Mouse (Mus musculus) C2C12 (cell line): Measurements from ENCODE around the gene Fabp6. TPM values are rescaled to one million over a fixed set of nuclear protein-coding genes. Genes with fewer than 3 reads are reported as not detected.

Experiments
- H3K27me3 ChIP-seq: one replicate; pipeline ENCODE4 v1.6.1; 2011; ENCODE audit not compliant: control insufficient read depth, insufficient read depth, insufficient read length
- H3K36me3 ChIP-seq: one replicate; pipeline ENCODE4 v1.6.1; 2011; ENCODE audit not compliant: control insufficient read depth, insufficient read depth
- H3K4me3 ChIP-seq: one replicate; pipeline ENCODE4 v1.5.1; 2011; ENCODE audit warnings: mild to moderate bottlenecking, control low read depth; ENCODE audit not compliant: poor library complexity, insufficient read depth, severe bottlenecking
- H3K79me2 ChIP-seq: one replicate; pipeline ENCODE4 v1.6.1; 2011; ENCODE audit not compliant: control insufficient read depth, insufficient read depth
- H3K79me3 ChIP-seq: one replicate; pipeline ENCODE4 v1.6.1; 2011; ENCODE audit warnings: low read depth, control low read depth
- H3ac ChIP-seq: one replicate; pipeline ENCODE3; 2011; ENCODE audit warnings: low read depth; ENCODE audit not compliant: control insufficient read depth, insufficient read length
- CEBPB ChIP-seq: IDR thresholded peaks from one replicate; pipeline ENCODE4 v1.6.1; 2011; ENCODE audit warnings: low read depth, mild to moderate bottlenecking, control low read depth, moderate library complexity
- CTCF ChIP-seq: IDR thresholded peaks from one replicate; pipeline ENCODE4 v1.5.1; 2011; ENCODE audit not compliant: control insufficient read depth, insufficient read depth, insufficient read length
- FOSL1 ChIP-seq: IDR thresholded peaks from one replicate; pipeline ENCODE4 v1.8.0; 2011; ENCODE audit warnings: mild to moderate bottlenecking, low read length; ENCODE audit not compliant: poor library complexity, insufficient read depth, severe bottlenecking
- MAX ChIP-seq: IDR thresholded peaks from one replicate; pipeline ENCODE4 v1.6.1; 2011; ENCODE audit warnings: mild to moderate bottlenecking, control low read depth
- MYOD1 ChIP-seq: IDR thresholded peaks from one replicate; pipeline ENCODE4 v1.6.1; 2011; ENCODE audit warnings: low read depth; ENCODE audit not compliant: control insufficient read depth, insufficient read length
- MYOG ChIP-seq: IDR thresholded peaks from one replicate; pipeline ENCODE4 v1.6.1; 2011; ENCODE audit not compliant: control insufficient read depth, insufficient read length; ENCODE audit errors: extremely low read depth
- USF1 ChIP-seq: IDR thresholded peaks from one replicate; pipeline ENCODE4 v1.6.1; 2011; ENCODE audit warnings: low read depth, mild to moderate bottlenecking, control low read depth, moderate library complexity
- polyA plus RNA-seq: library from polyadenylated mRNA; unstranded; fragments of >200 nt; fragmentation: generic; extraction: Trizol; gene quantifications from one replicate; pipeline ENCODE4 v1.2.1, GENCODE M21; 2012; ENCODE audit warnings: missing spikeins

The Fabp6 gene
- polyA plus RNA-seq, 1 experiment: not detected

GRCm38 (mm10) chr11:43610006-43610661, 8.8 kb upstream of the Fabp6 start:
- Histone ChIP-seq H3ac (no peak overlapping the region), H3K79me3 (no peaks in the 10 kb centered on the region), H3K36me3 (no peaks in the 10 kb centered on the region), H3K4me3 (no peak overlapping the region), H3K79me2 (no peaks in the 10 kb centered on the region), H3K27me3 (no peaks in the 10 kb centered on the region)
- no peak for TF ChIP-seq MAX
- TF ChIP-seq FOSL1: no peak
- TF ChIP-seq MYOD1: no peak
- TF ChIP-seq MYOG: no peak
- no peak for TF ChIP-seq USF1
- no peak for TF ChIP-seq CTCF
- TF ChIP-seq CEBPB: no peak

GRCm38 (mm10) chr11:43608440-43608839, 7.1 kb upstream of the Fabp6 start:
- no peaks in the 10 kb centered on the region for H3K36me3 ChIP-seq
- no peaks in the 10 kb centered on the region for H3K27me3 ChIP-seq
- H3K79me2 ChIP-seq: no peaks in the 10 kb centered on the region
- H3K79me3 ChIP-seq: no peaks in the 10 kb centered on the region
- TF ChIP-seq MAX (no peak), MYOG (no peak), USF1 (no peak), CTCF (no peak), FOSL1 (no peak), MYOD1 (no peak), CEBPB (no peak)
- H3ac ChIP-seq: no peak overlapping the region
- H3K4me3 ChIP-seq: no peak overlapping the region

GRCm38 (mm10) chr11:43605859-43606258, 4.5 kb upstream of the Fabp6 start:
- Histone ChIP-seq H3K79me3 (no peaks in the 10 kb centered on the region), H3K36me3 (no peaks in the 10 kb centered on the region), H3ac (no peak overlapping the region), H3K27me3 (no peaks in the 10 kb centered on the region), H3K4me3 (no peak overlapping the region), H3K79me2 (no peaks in the 10 kb centered on the region)
- TF ChIP-seq FOSL1: no peak

GRCm38 (mm10) chr11:43604891-43605290, 3.6 kb upstream of the Fabp6 start:
- H3K36me3 ChIP-seq: no peaks in the 10 kb centered on the region
- H3K79me2 ChIP-seq: no peaks in the 10 kb centered on the region
- H3K27me3 ChIP-seq: no peaks in the 10 kb centered on the region
- TF ChIP-seq FOSL1 (no peak), MYOD1 (no peak), USF1 (no peak), MAX (no peak), MYOG (no peak), CTCF (no peak), CEBPB (no peak)
- H3ac ChIP-seq: no peak overlapping the region
- no peaks in the 10 kb centered on the region for H3K79me3 ChIP-seq
- H3K4me3 ChIP-seq: no peak overlapping the region

- TF ChIP-seq USF1 (no peak), FOSL1 (no peak)
- no peaks in the 10 kb centered on the region for H3K27me3 ChIP-seq
- H3K79me3 ChIP-seq: no peaks in the 10 kb centered on the region
- no peak overlapping the region for H3K4me3 ChIP-seq
- no peak overlapping the region for H3ac ChIP-seq
- no peaks in the 10 kb centered on the region for H3K36me3 ChIP-seq
- H3K79me2 ChIP-seq: no peaks in the 10 kb centered on the region
Measured at GRCm38 (mm10) chr11:43604207-43604606, 2.9 kb upstream of the Fabp6 start.

- Histone ChIP-seq H3K79me3 (no peaks in the 10 kb centered on the region), H3K27me3 (no peaks in the 10 kb centered on the region), H3ac (no peak overlapping the region), H3K4me3 (no peak overlapping the region), H3K79me2 (no peaks in the 10 kb centered on the region), H3K36me3 (no peaks in the 10 kb centered on the region)
- TF ChIP-seq CTCF: no peak
- TF ChIP-seq MAX: no peak
- no peak for TF ChIP-seq MYOG
- TF ChIP-seq MYOD1: no peak
- TF ChIP-seq FOSL1: no peak
- TF ChIP-seq USF1: no peak
- no peak for TF ChIP-seq CEBPB
Measured at GRCm38 (mm10) chr11:43589530-43590072, 11.7 kb downstream of the Fabp6 start.
